Mouse (Mus musculus) megakaryocyte progenitor cell, adult 5-6 weeks (primary cell): ENCODE measurements around the gene Cdh20. TPM values are rescaled to one million over a fixed set of nuclear protein-coding genes. Genes with fewer than 3 reads are reported as not detected.

Source experiments
- ATAC-seq: replicated peaks from 2 replicates; pipeline ENCODE4 v1.8.0; 2016; ENCODE audit warnings: mild to moderate bottlenecking, moderate TSS enrichment, inconsistent platforms; ENCODE audit not compliant: poor library complexity
- total RNA-seq, 2 experiments: library from RNA; stranded (forward) in 1 of 2; stranded (reverse) in 1 of 2; fragments of 157-497, 149-512 nt in 1 of 2; fragments of 200-1000 nt in 1 of 2; gene quantifications; 2 replicates each; pipeline versions ENCODE4 v1.2.3 to v1.2.4; 2015 to 2017

Gene Cdh20
- not detected in 2 replicates for total RNA-seq (2015)
- not detected in 2 replicates for total RNA-seq (2017)

DNA sequence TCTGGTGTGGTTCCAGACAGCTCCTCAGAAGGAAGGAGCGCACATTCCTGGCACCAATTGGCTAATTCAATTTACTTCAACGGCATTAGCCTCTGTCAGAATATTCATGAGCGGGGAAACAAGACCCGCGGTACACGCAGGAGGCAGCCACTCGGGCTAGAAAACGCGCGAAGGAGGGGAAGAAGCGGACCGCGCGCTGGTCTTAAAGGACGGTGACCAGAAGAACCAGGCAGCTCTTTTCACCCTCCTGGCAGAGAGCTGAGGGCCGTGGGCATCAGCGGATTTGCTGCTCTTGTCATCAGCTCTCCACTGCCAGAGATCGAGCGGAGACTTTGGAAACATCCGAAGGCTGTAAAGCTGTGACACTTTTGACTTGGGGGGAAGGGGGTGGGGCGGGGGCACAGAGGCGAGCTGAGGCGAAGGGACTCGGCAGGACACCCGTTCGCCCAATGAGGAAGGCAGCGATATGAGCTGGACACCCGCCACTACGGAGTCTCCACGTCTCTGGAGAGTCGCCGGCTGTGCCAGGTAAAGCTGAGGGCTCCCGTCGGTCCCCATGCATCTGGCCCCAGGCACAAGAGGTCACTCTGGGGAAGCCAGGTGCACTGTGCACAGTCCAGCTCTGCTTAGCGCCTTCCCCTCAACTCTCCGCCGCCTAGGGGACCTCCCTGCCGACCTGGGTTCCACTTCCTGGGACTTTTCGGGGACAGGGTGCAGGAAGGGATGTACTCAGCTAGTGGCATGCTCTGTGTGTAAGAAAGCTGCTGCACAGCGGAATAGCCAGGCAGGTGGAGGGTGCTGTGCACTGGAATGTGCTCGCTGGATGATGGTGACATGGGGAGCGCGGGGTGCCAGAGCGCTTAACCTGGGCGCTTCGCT is at the start of gene Cdh20:
TSS of gene Cdh20 (plus strand) at position 159 of the 879 bp plus-strand sequence.
- ATAC-seq = no peak

DNA sequence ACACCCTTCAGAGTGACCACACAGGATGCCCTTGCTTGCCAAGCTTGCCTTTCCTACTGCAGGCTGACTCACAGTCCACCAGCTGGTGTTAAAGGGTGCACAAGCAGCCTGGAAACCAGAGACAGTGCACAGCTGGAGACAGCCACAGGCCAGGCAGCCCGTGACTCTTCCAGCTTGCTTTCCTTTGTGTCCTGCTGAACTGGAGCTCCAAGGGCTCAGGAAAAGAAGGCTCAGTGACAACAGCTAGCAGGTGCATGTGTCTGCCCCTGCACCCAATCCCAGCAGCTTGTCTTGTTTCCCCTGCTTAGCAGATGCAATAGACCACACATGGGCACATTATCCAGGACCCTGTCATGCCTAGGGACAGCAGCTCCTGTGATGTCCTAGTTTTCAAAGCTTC is 21.5 kb upstream of the Cdh20 start:
- no peak for ATAC-seq

DNA sequence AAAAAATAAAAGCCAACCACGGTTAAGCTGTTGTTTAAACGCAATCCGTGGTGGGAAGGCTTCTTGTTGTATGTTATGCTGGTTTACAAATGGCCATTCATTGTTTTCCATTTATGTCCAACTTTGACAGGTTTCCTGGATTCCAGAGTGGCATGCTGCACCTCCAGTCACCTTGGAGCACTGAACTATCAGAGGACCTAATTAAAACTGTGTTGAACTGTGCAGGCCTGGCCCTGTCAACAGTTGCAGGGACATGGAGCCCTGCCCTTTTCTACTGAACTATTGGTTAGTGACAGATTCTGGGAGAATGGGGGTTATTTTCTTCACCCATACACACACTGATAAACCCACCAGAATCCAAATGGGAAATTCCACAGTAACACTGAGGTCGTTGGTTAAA is 20.9 kb upstream of the Cdh20 start:
- ATAC-seq = no peak

DNA sequence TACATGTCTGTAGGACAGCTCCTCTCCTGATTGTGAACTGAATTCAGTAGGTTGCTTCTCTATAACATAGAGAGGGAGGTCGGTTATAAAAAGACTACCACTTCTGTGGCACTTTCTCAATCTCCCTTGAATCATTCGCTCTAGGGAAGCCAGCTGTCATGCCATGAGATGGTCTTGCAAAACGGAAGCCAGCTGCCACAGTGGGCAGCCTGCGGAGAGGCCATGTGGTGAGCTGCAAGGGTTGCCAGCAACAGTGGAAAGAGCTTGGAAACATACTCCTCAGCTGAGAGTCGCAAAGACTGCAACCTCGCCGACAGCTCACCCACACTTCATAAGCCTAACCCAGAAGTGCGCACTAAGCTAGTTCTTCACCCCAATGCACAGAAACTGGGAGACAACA is 13.8 kb upstream of the Cdh20 start:
- peak; percentile 26; the same call in 1 of the 2 replicates for ATAC-seq

DNA sequence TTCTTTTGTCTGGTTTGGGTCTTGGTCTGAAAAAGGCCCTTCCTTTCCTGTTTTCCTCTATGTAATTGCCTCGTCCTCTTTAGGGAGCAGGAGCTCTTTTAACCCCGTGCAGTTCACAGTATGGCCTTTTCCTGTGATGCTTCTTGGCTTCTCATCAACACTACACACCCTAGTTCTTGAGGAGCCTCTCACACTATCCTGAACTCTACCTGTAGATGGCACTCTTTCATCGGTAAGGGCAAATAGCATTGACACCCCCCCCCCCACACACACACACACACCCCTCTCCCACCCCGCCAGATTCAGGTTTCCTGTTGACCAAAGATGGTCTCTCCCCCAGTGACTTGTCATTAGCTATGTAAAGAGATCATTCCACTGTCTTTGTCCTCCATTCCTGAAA is 12.4 kb upstream of the Cdh20 start:
- ATAC-seq = no peak

DNA sequence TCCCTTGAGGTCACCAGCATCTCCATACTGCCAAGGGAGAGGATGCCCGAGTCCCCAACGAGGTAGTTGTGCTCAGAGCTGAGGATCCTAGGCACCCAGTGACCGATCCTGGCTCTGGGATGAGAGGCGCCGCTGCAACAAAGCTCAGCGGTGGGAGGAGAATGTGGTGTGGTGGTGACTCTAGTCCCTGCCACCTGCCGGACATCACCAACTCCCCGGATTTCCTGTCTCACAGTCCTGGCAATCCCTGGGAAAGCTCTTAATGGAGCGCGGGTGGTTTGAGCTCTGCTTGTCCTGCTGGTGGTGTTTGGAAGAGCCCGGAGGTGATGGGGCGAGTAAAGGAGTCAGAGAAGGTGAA is 900 bp downstream of the Cdh20 start:
- no peak for ATAC-seq

DNA sequence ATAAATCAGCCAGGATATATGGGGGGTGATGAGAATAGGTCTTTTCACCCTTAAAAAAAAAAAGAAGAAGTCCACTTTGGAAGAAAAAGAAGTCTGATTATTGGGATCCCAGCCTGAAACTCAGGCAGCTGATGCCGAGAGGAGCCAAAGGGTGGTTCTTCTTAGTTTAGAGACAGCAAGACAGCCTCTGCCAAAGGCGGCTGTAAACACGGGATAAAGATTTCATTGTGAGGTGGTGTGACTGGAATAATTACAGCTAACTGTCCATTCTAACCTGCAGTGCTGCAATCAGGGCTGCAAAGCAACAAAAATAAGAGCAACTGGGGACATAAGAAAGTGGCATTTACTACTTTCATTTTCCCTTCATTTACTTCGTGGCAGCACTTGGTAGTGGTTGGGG is 3.6 kb downstream of the Cdh20 start:
- ATAC-seq = no peak

DNA sequence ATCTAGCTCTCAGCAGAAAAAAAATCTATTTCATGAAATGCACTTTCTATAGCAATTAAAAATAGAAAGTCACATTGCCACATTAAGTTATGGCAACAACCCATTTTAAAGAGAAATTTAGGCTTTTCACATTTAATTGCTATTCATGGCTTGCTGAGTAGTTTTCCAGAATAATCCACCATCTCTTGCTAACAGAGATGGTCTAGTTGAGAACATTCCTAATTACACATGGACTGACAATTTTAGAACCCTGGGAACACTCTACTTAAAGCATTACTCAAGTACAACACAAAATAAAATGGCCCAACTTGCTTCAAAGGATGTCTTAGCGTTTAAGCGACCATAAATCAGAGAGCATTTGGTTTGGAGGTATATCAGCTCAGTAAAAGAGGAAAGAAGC is 4.9 kb downstream of the Cdh20 start:
- ATAC-seq = no peak

DNA sequence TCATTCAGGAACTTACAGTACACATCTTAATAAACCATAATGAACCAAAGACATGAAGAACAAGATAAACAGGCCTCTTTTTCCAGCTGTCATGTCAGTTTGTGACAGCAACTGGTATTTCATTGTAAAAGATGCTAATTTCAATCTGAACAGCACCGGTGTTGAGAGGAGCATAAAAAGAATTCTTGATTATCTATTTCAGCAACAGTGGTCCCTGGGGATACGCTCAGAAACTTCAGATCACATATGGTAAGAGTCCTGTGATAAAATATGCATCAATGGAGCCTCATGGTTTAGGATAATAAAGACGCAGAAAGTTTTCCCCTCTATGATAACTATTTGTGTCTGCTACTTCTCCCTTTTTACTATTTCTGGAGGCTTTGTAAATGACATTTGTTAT is 25.2 kb downstream of the Cdh20 start:
- ATAC-seq = no peak

DNA sequence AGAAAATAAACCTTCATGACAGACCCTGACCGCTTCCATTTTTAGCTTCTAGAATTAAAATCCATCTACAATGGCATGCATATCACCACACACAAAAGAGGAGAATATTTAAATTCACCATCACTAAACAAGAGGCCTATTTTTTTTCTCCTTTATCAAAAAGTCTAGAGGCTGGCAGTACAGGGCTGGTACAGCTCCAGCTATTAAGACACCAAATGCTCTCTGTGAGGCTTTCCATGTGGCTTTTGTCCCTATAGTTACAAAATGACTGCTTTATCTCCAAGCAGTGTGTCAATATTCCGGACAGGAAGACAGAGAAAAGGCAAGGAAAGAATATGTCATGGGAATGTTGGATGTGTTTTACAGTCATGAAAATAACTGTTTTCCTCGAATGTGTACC is 27.8 kb downstream of the Cdh20 start:
- no peak for ATAC-seq

DNA sequence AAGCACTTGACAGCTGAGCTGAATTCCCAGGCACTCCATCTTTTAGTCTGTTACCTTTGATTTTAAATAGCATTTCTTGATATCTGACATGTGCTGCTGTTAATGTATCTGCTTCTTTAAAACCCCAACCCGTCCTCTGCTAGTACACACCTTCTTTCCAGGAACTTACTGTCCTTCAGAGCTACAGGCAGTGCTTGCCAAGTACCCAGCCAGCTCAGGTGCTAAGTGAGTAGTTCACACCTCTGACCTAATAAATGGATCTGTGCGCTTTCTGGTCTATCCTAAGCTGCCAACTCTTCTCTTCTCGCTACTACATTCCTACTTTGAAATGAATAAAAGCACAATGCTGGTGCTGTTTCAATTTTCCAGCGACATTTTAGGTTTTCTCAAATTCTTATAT is 28.8 kb downstream of the Cdh20 start:
- no peak for ATAC-seq

DNA sequence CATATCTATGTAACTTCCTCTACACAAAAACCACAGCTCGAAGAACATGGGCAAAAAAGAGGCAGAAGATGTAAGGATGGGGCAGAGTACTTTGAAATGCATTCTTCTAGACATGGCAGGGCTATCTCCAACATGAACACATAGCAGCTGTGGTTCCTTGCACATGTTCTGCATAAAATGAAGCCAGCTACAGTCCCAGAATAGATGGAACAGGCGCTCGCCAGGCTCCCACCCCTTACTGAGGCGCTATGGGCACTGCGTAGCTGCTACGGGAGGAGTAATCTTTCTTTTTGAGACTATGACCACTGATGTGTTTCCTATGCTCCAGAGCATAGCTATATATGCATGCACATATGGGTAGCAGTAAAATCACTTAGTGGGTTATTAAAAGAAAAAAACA is 36.4 kb downstream of the Cdh20 start:
- no peak for ATAC-seq

DNA sequence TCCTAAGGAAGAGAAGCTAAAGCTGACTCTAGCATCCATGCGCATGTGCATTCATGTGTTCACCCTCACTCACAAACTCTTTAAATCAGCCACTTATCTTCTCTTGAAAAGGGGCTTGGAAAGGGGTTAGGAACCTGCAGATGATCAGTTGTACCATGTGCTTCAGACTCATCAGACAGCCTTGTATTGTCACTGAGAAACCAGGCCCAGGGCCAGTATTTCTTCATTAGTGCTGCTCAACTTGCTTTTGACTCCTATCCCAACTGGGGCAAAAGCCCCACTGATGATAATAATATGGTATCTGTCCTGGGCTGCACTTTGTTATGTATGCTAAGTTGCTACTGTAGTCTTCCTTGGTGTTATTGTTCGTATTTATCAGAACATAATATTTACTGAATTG is 38.9 kb downstream of the Cdh20 start:
- no peak for ATAC-seq

DNA sequence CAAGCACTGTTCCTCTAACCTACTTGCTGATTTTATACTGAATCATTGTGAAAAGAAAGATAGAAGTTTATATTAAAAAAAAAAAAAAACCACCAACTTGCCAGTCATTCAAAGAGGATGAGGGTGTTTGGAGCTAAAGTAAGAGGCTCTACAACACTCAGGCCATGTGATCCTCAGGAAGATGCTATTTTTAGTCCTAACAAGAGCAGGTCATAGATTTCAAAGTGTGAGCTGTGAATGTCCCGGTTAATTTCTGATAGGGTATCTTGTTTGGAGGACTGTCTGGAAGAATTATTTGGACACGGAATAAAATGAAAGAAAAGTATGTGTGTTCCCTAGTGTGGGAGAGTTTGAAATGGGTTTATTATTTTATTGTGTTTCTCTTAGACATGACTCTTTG is 49.2 kb downstream of the Cdh20 start:
- no peak for ATAC-seq

DNA sequence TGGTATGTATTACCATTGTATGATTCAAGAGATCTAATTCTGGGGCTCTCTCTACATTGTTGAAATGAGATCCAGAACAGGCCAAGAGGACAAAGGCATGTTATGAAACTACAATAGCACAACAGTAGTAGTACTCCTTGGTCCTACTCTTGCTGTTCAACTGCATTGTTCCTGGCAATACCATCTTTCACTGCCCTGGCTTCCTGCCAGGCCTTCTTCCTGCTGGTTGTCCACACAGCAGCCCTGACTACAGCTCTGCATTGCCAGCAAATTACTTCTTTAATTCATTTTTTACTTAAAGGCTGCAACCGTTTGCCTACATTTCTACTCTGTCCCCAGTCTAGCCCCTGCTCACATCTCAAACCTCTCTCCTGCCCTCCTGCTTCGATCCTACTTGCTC is 59.8 kb downstream of the Cdh20 start:
- no peak for ATAC-seq

DNA sequence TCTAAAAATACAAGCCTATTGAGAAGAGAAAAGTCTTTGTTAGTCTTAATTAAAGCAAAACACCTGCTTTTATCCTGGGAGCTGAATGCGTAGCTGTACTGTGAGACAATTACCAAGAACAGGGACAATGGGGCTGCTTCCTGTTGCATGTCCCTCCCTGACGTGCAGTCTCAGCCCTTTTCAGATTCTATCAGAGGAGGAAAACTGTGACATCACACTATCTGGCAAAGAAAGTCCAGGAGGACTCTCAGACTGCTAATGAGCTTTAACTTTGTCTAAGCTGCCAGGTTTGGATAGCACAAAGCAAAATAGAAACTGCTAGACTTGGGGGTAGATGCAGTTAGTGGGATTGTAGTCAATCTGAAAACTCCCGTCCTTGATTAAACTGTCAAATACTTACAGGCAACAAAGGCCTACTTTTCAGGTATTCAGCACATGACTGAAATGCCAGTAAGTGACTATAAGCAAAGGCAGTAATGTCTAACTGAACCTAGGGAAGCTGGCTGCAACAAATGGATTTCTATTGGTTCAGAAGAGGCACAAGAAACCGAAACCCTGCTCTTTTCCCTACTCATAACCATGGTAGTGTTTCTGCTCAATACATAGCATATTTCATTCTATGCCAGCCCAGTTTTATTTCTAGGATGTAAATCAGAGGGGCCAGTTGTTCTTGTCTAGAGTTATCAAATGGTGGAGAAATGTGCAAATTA is 70.0 kb downstream of the Cdh20 start:
- ATAC-seq = no peak

DNA sequence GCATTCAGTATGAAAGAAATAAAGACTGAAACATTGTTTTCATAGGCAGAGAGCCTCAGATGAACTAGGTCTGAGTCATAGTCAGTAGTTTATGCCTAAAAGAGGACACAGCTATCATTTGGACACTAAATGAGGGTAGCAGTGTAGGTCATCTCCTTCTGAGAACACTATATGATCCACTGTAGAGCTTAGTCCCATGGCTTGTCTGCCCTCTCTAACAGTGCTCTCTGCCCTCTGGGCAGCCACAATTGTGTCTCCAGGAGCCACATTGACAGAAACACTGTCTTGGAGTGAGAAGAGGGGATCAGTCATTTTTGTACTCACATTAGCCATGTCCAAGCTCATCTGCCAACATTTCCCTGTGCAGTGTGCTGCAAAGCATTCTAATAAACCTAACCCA is 70.7 kb downstream of the Cdh20 start:
- ATAC-seq = no peak

DNA sequence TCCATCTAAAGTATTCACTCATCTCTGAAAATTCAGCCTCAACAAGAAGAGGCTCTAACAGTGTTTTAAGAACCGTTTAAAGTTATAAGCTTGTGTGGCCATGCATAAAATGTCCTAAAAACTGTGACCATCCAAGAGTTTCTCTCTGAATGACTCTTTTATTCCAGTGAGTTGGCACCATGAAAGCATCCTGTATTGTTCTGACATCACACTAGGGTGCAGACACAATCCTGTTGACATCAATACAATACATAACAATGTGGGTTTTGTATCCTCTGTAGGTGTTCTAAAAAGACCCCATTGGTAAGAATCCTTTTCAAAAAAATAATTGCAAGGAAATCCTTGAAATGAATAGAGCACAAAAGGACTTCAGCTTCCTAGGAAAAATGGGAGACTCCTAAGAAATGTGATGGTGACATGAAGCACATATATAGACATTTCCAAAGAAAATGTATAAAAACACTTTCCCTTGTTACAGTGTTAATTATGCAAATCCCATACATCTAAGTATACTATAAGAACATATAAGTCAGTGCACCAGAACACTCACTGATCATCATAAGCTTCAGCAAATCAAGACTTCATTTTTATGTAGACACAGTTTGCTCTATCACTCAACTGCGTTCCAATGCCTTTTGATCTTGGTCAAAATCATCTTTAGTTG is 80.1 kb downstream of the Cdh20 start:
- ATAC-seq = no peak

DNA sequence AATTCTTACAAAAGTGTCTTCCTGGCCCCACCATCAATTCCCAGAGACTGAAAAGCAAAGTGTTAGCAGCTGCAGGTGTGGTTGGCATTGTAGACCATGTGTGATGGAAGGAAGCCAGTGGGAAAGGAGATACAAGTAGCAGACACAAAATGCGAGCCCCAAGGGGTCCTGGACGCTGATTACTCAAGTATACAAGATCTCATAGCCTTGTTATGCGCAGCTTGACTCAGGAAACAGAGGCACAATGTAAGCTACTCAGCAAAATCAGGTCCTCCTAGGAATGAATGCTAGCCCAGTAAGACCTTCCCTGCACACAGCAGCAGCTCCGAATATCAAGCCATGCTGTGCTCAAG is 80.6 kb downstream of the Cdh20 start:
- ATAC-seq = no peak

DNA sequence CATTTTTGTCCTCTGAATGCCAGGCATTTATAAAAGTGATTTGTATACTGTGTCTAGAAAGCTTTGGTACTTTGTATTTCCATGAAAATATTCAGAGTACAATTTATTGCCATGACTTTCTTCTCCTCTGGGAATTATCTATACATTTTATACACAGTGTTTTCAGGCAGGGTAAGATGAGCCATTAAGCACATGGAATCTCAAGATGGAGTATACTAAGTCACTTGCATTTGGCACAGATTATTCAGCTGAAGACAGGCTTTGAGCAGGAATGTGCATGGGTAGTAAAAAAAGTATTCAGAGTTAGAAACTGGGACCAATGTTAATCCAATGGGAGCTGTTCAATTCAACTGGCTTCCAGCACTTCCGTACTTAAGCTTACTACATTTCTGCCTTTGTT is 109.1 kb downstream of the Cdh20 start:
- ATAC-seq = no peak

DNA sequence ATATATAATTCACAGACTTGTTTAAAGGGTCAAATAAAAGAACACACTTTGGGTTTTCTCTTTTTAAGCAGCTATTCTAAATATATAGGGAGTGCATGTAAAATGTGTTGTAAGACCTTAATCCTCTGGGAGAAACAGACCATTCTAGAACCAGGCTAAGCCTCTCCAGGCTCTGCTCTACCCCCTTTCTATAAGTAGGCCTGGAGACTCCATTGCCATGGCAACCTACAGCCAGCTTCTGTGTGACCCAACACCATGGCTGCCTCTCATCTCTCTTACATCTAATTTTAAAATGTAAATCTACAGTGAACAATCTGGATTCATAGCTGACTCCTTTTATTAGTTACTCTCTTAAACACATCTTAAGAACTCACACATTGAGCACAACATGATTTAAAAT is 133.5 kb downstream of the Cdh20 start:
- ATAC-seq = no peak

DNA sequence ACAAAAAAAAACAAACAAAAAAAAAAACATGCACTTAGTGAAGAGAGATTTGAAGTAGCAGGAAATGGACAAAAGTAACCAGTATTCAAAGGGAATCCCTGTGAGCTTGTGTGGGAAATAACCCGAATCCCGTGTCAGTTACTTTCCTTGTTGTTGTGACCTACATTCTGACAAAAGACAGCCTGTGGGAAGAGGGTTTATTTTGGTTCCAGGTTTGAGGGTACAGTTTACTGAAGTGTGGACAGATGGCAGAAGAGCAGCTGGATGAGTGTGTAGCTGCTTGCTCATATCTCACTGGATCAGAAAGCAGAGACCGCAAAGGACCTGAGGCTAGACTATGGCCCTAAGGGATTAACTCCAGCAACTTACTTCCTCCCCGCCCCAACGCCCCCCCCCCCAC is 135.1 kb downstream of the Cdh20 start:
- no peak for ATAC-seq
